Mouse (Mus musculus): ENCODE results near the gene Slc35g3. TPM values are rescaled to one million over a fixed set of nuclear protein-coding genes. Genes with fewer than 3 reads are reported as not detected.

Slc35g3 gene
- total RNA-seq (2022), result not detected

DNA sequence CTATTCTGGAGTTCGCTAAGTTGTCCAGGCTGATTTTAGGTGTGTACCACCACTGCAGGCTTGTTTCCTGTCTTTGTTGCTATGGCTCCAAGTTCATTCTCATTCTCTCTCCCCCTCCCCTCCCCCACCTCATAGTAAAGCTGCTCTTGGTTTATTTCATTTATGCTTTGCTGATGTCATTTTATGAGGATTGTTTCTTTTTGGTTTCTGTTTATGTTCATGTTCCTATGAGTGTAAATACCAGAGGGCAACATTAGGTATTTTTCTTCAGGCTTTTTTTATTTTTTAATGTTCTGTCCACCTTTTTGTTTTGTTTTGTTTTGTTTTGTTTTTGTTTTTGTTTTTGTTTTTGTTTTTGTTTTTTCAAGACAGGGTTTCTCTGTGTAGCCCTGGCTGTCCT, at the start of gene Slc35g3:
Gene Slc35g3 (minus strand): TSS at position 101 of the 400 bp plus-strand sequence.
- DNase-seq (ENCODE audit: low spot score in 2 of 2), result no peak

DNA sequence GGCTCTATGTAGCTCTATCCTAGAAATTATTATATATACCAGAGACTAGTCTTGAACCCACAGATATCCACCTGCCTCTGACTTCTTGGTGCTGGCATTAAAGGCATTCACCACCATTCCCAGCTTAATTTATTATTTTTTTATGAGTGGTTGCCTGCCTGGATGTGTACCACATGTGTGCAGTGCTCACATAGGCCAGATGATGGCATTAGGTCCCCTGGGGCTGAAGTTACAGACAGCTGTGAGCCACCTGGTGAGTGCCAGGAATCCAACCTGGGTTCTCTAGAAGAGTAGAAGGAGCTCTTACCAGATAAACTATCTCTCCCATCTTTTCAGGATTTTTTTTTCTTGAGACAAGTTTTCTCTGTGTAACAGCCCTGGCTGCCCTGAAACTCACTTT, 48.5 kb upstream of the Slc35g3 start:
- DNase-seq (ENCODE audit: low spot score in 2 of 2), result no peak

DNA sequence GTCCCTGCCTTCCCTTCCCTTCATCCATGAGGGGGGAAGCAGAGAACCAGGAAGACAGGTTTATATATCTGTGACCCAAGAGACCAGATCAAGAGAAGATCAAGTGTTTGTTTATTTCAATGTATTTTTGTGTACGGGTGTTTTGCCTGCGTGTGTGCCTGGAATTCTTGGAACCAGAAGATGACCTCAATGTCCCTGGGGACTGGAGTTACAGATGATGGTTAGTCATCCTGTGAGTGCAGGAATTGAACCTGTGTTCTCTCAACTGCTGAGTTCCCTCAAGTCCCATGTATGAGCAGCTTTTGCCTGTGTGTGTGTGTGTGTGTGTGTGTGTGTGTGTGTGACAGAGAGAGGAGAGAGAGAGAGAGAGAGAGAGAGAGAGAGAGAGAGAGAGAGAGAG, 45.9 kb upstream of the Slc35g3 start:
- no peak for DNase-seq (ENCODE audit: low spot score in 2 of 2)

DNA sequence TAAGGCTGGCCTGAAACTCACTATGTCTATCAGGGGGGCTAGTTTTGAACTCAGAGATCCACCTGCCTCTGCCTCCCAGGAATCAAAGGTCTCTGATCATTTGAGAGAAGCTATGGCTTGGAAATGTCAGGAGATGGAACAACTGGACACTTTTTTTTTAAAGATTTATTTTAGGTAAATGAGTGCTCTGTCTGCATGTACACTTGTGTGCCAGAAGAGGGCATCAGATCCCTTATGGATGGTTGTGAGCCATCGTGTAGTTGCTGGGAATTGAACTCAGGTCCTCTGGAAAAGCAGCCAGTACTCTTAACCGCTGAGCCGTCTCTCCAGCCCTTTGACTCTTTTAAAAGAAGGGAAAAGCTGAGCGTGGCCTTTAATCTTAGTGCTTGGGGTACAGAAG, 44.6 kb upstream of the Slc35g3 start:
- no peak for DNase-seq (ENCODE audit: low spot score in 2 of 2)

DNA sequence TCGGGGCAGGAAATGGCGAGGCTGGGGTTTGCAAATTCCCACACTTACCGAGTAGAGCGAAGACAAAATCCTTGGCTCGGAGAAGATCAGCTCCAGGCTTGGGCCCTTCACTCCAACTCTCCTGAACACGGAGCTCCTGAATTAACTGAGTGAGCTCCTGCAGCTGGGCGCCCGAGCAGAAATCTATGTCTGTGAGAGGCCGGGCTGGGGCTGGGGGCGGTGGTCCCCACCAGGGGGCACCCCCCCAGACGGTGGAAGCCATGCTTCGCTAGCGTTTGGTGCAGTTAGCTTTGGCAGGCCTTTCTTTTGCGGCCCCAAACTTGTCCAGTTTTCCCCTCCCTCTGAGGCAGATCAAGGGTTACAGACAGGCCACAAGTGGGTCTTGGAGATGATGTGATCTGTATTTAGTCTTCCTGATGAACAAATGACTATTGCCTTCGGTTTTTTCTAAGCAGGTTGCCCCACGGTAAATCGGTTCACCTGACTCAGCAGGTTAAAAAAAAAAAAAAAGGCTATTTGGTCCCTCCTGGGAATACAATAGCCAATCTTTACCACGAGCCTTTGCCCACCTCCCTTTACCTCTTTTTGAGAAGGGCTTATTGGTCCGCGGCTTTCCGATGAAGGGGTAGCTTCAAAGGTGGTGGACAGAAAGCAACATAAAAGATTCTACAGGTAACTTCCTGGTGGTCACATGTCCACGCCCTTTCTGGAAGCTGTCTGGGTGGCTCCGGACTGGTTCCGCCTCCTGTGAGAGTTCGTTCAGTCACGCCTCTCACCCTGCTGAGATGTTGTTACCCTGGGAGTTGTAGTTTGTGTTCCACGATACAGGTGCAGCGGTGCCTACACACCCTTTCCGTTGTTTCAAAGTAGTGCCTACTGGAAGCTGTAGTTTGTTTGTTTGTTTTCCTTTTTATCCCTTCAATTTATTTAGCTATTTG, 43.5 kb upstream of the Slc35g3 start, which contains the start of gene Tmem102:
Gene Tmem102 (minus strand): TSS at position 653 of the 938 bp plus-strand sequence.
- DNase-seq (ENCODE audit: low spot score in 2 of 2), result no peak

DNA sequence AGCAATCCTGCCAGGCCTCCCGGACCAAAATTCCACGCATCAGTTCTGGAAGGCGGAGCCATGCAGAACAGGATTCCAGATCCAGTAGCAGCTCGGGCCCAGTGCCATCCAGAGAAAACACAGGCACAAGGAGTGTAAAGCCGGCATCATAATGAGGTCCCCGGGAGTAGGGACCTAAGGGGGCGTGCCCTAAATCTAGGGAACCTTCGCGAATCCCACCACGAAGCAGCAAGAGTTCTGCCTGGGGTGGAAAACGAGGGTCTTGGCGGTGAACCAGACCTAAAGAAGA, 42.8 kb upstream of the Slc35g3 start:
- no peak for DNase-seq (ENCODE audit: low spot score in 2 of 2)

DNA sequence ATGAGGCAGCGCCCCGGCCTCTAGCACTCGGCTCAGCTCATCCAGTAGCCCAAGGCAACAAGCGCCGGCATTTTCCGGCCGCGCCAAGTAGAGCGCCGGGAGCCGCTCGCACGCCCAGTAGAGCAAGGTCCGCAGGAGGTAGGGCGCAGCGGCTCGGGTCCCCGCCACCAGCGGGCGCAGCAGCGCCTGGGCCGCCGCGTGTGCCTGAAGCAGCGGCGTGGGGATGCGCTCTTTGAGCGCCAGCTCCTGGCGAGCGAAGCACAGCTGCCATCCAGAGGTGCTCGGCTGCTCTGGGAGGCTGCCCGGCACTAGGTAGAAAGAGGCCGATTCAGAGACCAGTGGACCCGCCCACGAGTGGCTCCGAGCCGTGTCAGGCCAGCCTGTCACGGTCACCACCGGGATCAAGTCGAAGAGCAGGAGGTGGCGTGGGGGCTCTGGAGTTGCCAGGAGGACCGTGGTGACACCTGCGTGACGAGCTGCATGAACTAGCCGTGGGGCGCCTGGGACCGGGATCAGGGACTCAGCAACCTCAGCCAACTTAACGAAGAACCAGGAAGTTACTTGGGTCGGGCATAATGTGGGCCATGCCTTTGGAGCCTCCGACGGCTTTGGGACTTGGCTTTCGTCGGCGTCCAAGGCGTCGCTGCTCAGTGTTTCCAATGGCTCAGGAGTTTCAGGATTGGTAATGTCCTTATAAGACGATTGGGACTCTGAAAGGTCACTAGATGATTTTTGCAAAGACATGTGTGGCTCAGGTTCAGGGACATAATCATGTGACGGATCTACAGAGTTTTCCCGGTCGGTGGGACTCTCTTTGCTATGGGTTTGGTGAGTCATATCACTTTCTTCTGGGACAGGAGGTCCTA, 42.3 kb upstream of the Slc35g3 start:
- DNase-seq (ENCODE audit: low spot score in 2 of 2), result peak in 1 of 2 experiments; percentile 49

DNA sequence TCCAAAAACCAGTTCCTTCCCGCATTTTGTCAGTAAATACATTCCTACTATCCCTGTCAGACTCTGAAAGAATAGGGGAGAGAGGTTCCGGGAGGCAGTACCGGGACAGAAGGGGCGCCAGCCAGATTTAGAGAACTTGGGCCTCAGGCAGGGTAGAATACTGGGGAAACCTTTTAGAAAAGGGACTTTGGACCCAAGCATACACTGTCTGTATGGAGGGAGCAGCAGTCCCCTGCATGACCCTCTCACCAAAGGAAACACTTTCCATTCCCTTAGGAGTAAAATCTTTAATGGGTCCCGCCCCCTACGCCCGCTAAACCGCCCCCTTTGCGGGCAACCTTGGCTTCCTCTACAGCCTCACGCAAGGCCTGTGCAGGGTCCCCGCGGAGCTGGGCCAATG, 41.6 kb upstream of the Slc35g3 start:
- no peak for DNase-seq (ENCODE audit: low spot score in 2 of 2)

DNA sequence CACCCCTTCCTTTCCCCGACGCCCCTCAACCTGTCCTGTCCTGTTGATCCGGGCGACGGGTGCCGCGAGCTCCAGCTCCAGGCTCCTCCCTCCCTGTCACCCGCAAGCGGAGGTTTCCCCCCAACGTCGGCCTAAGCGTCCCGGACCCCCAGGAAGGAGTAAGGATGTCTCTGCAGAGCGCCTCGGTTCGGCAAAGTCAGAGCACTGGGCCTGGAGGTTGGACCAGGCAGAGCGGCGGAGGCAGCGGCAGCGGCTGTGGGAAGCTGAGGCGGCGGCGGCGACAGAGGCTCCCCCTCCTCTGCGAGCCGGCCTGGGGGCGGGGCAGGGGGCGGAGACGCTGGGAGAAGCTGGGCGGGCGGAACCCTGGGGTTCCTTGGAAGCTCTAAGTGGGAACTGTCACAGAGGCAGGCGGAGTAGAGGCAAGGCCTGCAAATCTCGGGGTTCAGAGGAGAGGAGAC, 40.9 kb upstream of the Slc35g3 start:
- peak; percentile 54 to 64 for DNase-seq (ENCODE audit: low spot score in 2 of 2)

DNA sequence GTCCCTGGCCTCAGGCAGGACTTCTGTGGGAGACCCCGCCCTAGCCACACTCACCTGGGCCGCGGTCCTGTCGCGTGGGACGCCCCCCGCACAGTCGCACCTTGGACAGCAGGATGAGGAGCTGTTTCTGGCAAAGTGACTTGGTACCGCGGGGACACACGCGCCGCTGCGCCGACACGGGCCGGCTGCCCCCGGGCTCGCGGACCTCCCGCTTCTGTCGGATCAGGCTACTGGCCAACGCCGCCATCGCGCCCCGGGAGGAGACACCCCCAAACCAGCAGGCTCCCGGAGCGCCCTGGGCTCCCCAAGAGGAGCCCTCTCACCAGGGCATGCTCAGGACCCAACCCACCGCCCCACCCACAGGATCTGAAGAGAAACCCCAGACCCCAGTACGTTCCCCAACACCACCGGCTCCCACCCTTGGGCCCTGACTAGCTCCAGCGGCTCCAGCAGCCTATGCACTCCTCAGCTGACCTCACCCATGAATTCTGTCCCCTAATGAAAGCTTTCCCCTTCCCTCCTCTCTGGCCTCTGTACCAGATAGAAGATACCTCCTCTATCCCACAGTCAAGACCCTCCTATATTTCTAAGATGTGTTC, 39.7 kb upstream of the Slc35g3 start, which contains the start of gene Fgf11:
Gene Fgf11 (minus strand): TSS at position 479 of the 599 bp plus-strand sequence.
- no peak for DNase-seq (ENCODE audit: low spot score in 2 of 2)

DNA sequence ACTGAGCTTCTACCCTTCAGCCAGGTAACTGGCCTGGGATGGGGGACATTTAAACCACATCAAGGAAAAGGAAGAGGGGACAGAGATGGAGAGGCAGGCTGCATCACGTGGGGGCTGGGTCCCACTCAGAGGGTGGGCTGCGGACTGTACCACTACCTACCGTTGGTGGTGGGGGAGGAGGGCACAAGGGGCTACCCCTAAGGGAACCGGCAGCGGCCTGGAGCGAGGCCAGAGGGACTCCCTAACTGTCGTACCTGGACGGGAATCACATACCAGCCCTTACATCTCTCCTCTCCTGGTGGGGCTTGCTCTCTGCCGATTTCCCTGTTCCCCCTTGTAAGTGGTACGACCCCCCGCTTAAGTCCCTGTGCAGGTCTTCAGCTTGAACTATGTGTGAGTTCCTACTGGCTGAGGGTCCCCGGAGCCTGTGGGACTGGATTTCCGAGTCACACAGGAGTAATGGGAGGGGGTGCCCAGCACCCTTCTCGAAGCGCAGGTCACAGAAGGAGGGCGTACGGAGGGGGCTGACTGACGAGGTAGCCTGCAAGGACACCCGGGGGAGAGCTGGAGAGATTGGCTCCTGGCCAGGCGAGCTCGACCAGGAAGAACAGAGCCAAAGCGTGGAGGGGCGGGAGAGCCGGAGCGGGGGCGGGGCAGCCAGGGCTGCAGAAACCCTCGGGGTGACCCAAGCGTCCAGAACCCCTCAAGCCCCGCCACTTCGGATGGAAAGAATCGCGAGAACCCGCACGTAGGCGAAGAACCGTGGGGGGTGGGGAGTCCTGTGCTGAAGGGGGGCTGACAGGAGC, 38.8 kb upstream of the Slc35g3 start:
- DNase-seq (ENCODE audit: low spot score in 2 of 2), result peak in 1 of 2 experiments; percentile 45

DNA sequence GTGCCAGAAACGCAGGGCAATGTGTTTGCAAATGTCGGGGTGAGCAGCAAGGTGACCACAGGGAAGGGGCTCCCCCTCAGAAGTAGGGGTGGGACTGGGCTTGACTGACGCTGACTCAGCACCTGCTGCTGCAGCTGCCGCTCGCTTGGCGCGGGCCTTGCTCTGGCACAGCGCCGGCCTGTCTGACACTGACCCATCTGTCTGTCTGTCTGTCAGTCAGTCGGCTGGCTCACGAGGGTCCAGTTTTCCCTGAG, 38.3 kb upstream of the Slc35g3 start:
- DNase-seq (ENCODE audit: low spot score in 2 of 2), result no peak

DNA sequence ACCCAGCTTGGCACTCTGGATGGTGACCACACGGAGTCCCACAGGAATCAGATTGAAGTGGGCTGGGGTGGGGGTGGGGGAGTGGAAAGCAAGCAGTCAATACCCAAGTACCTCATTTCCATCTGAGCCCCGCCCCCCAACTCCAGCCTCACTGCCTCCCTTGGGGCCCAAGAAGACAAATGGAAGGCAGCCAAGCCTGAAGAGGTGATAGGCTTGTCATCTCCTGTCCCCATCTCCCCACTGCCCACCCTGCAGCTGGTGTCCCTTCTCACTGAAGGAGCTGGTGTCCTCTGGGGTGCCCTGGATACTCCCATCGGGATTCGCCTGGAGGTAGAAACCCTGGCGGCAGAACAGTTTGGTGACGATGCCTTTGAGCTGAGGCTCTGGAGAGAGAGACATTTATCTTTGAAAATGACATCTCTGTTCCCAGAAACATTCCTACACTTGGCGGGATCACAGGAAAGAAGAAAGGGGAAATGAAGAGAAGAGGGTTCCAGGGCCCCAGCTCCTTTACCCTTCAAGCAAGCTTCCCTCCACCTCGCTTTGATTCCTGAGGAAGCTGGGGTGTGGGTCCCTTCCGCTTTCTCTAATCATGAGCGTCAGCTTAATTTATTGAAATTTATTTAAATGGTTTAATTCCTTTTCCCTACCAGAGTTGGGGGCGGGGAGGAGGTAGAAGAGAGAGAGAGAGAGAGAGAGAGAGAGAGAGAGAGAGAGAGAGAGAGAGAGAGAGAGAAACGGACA, 37.8 kb upstream of the Slc35g3 start:
- no peak for DNase-seq (ENCODE audit: low spot score in 2 of 2)

DNA sequence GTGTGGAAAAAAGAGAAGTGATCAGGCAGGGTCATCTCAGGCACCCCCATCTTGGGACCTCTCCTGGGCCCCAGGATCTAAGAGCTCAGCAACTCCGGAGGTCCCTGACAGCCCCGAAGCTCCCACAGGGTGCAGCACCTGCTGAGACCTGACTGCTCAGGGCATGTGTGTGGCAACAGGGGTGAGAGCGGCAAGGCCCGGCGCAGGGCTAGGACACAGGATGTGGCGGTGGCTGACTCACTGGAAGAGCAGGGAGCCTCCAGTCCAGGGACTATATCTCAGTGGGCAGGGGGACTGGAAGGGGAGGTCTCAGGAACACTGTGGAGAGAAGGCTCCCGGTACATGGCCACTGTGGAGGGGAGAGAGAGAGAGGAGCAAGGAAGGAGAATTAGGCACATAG, 36.2 kb upstream of the Slc35g3 start:
- no peak for DNase-seq (ENCODE audit: low spot score in 2 of 2)

DNA sequence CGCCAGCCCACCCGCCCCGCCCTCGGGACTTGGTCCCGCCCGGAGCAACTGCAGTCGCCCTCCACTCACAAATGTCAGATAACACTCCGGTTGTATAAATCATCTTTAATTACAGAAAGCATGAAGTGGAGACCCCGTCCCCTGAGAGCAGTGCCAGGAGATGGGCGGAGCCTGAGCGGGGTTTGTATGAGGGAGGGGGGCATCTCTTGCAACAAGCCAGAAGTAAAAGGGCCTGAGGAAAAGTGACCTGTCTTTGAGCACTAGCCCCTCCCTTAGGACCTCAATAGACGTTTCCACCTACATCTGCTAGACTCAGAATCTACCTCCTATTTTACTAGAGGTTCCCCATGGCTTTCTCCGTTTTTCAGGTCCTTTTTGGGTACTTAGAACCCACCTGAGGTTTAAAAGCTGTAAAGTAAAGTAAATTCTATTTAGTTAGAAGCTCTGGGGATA, 34.2 kb upstream of the Slc35g3 start:
- DNase-seq (ENCODE audit: low spot score in 2 of 2), result no peak

DNA sequence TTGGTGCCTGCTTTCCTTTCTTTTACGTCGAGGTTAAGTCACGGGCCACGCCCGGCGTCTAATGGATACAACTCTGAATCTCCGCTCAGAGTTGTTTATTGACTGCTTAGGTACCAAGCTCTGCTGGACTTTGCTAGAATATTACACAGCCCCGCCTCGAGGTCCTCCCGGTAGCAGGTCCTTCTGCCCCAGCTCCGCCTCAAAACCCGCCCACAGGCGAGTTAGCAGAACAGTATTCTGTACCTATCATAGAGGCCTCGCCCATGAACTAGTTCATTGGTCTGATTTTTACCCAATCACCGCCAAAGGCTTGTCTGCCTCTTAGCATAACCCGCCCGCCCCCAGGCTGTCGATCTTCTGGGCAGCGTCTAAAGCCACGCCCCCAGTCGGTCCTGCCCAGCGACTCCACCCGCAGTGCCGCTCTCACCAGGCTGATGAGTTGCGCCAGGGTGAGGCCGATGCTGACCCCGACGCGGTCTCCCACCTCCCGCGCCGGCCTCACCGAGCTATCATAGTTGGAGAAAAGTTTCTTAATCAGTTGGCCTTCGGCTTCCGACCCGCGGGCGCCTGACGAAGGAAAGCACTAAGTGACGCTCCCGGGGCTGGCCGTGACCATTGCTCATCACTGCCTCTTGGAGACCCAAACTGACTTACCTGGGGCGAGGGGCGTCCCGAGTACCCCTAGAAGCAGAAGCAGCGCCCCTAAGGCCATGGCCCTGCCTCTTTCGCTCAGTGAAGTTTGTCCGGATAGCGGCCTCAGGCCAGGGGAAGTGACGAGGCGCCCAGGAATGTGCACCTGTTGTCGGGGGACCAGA, 33.6 kb upstream of the Slc35g3 start, which contains the start of gene Chrnb1:
Gene Chrnb1 (minus strand): TSS at position 776 of the 815 bp plus-strand sequence.
- peak; percentile 60 to 93 for DNase-seq (ENCODE audit: low spot score in 2 of 2)

DNA sequence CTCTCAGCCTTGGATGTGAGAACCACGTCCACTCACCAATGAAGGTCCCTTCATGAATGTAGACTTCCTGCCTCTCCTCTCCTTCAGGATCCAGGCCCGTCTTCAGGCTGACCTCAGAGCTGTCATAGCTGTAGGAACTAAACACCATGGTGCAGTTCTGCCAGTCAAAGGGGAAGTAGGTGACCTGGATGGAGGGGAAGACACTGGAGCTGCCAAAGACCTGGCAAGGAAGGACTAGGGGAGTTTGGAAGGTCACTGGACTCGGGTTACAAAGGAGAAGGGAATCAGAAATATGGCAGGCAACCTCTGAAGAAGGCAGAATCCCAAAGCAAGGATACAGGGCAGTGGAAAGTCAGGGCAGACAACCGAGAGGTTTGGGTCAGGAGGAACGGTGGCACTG, 31.7 kb upstream of the Slc35g3 start:
- DNase-seq (ENCODE audit: low spot score in 2 of 2), result no peak

DNA sequence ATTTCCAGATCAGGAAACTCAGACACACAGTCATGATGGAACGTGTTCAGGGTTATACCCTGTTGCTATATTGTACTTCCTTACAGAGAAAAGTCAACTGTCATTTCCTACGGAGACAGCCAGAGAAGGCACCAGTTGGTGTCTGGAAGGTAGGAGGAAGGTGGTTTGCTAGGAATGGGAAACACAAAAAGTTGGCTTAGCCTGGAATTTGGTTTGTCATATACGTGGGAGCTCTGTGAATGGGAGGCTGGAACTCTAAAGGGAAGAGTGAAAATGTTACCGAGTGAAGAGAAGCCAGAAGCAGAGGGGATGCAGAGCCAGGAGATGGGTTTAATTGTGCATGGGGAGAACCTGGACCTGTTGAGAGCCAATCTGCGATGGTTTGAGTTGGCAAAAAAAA, 29.7 kb upstream of the Slc35g3 start:
- no peak for DNase-seq (ENCODE audit: low spot score in 2 of 2)

DNA sequence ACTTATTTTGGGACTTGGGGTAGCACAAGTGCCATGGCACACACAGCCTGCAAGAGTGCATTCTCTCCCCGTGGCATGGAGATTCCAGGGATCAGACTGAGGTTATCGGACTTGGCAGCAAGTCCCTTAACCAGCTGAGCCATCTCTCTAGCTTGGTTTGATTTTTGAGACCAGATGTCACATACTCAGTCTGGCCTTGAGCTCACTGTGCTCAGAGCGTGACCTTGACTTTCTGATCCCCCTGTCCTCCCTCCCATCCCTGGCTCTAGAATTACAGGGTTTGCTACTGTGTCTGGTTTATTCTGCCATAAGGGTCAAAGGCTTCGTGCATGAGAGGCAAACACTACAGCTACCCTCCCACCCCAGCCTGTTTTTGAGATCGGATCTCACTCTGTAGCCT, 27.7 kb upstream of the Slc35g3 start:
- DNase-seq (ENCODE audit: low spot score in 2 of 2), result no peak

All from left cerebral cortex, adult 8-10 months (tissue).